Mouse (Mus musculus): ENCODE data around the gene Mgat3.

The Mgat3 gene

DNA sequence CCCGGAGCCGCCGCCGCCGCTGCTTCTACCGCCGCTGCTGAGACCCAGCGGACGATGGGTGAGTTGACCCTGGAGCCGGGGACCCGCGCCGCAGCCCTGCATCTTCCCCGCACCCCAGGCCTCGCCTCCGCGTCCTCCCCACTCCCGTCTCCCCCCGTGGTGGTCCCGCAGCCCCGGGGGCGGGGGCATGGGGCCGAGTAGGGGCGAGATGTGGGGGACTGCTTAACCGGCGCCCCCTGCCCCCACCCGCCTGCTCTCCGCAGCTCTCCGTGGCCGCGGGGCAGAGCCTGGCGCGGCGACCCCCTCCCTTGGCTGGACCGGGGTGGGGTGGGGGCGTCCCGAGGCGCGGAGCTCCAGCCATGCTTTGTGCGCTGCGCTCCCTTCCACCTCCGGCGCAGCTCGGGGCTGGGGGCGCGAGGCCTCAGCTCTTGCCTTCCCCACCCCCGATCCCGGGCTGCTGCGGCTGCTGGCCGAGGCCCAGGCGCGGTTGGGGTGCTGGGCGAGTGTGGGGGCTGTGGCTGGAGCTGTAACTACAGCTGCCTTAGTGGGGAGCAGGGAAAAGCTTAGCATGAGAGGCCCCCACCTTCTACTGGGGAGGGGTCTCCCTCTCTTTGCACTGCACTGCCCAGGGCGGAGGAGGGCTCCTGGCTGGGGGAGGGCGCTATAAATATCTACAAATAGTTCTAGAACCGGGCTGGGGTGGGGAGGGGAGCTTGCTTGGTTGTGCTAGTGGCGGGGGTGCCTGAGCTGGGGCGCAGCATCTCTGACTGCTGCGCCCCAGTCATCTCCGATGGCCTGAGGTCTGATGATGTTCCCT lies 468 bp downstream of the Mgat3 start:
- Histone ChIP-seq H3K4me1 (replicated peaks; ENCODE audit: low read depth, low read length) (peaks cover 63% of the 10 kb centered on the region), H3K36me3 (ENCODE audit: insufficient read depth, low read length) (no peaks in the 10 kb centered on the region), H3K27me3 (ENCODE audit: insufficient read depth, low read length) (peaks cover 28% of the 10 kb centered on the region), H3K4me3 (replicated peaks; ENCODE audit: low read length) (peak overlapping the region; percentile 86), H3K9me3 (ENCODE audit: low read length) (no peaks in the 10 kb centered on the region)
- TF ChIP-seq CTCF (conservative IDR thresholded peaks at IDR 0.05; ENCODE audit: low read length): no peak
- TF ChIP-seq POU5F1 (IDR thresholded peaks at IDR 0.05; ENCODE audit: borderline replicate concordance, low read length): no peak
- TF ChIP-seq NANOG (IDR thresholded peaks at IDR 0.05; ENCODE audit: borderline replicate concordance, low read length): no peak

DNA sequence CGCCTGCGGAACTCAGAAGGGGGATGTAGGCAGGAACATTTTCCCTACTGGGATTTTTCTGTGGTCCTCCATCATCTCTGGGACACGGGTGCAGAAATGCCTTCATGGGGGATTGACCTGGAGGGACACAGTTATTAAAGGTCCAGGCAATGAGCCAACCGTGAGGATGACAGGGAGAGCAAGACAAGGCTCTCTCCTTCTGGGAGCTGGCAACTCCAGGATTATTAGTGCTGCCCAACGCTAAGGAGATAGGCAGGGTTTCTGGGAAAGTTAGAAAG lies 1.0 kb downstream of the Mgat3 start:
- H3K4me3 ChIP-seq (replicated peaks; ENCODE audit: low read length): peak overlapping the region; percentile 86
- TF ChIP-seq POU5F1 (IDR thresholded peaks at IDR 0.05; ENCODE audit: borderline replicate concordance, low read length) (no peak), NANOG (IDR thresholded peaks at IDR 0.05; ENCODE audit: borderline replicate concordance, low read length) (no peak), CTCF (conservative IDR thresholded peaks at IDR 0.05; ENCODE audit: low read length) (no peak)
- peaks cover 28% of the 10 kb centered on the region for H3K27me3 ChIP-seq (ENCODE audit: insufficient read depth, low read length)
- peaks cover 57% of the 10 kb centered on the region for H3K4me1 ChIP-seq (replicated peaks; ENCODE audit: low read depth, low read length)
- no peaks in the 10 kb centered on the region for H3K9me3 ChIP-seq (ENCODE audit: low read length)
- H3K36me3 ChIP-seq (ENCODE audit: insufficient read depth, low read length): no peaks in the 10 kb centered on the region

DNA sequence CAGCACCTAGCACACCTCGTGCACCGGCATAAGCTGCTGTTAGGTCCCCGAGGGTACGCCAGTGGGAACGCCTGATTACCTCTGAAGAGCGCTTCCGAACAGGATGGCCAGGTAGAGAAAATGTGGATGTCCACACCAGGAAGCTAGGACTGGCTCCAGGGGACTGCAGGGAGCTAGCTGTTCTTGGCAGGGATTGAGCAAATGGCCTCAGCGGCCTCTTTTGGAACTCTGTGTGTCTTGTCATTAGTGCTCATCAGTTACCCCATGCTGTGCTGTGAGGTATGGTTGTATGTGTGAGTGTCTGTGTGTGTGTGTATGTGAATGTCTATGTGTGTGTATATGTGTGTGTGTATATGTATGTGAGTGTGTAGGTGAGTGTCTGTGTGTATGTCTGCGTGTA lies 1.8 kb downstream of the Mgat3 start:
- H3K9me3 ChIP-seq (ENCODE audit: low read length): no peaks in the 10 kb centered on the region
- peaks cover 28% of the 10 kb centered on the region for H3K27me3 ChIP-seq (ENCODE audit: insufficient read depth, low read length)
- TF ChIP-seq CTCF (conservative IDR thresholded peaks at IDR 0.05; ENCODE audit: low read length): no peak
- no peak for TF ChIP-seq NANOG (IDR thresholded peaks at IDR 0.05; ENCODE audit: borderline replicate concordance, low read length)
- no peak for TF ChIP-seq POU5F1 (IDR thresholded peaks at IDR 0.05; ENCODE audit: borderline replicate concordance, low read length)
- peaks cover 55% of the 10 kb centered on the region for H3K4me1 ChIP-seq (replicated peaks; ENCODE audit: low read depth, low read length)
- H3K4me3 ChIP-seq (replicated peaks; ENCODE audit: low read length): 0 out of 2 replicates have a peak overlapping the region, but pooled peaks have one; percentile 86
- H3K36me3 ChIP-seq (ENCODE audit: insufficient read depth, low read length): no peaks in the 10 kb centered on the region

DNA sequence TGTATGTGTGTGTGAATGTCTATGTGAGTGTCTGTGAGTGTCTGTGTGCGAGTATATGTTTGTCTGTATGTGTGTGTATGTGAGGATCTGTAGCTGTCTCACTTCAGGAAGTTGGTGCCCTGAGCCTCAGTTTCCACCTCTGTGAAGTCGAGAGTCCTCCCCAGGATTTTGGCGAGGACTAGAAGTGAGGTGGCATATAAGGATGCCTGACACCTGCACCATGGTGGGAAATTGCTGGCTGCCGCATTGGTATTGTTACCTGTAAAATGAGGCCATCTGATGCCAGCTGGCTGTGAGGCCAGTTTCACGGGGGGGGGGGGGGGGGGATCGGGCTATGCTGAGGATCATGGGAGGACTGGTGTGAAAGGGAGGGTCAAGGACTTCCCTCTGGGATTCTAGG lies 2.2 kb downstream of the Mgat3 start:
- TF ChIP-seq NANOG (IDR thresholded peaks at IDR 0.05; ENCODE audit: borderline replicate concordance, low read length) (no peak), CTCF (conservative IDR thresholded peaks at IDR 0.05; ENCODE audit: low read length) (no peak), POU5F1 (IDR thresholded peaks at IDR 0.05; ENCODE audit: borderline replicate concordance, low read length) (no peak)
- H3K36me3 ChIP-seq (ENCODE audit: insufficient read depth, low read length): no peaks in the 10 kb centered on the region
- no peak overlapping the region for H3K4me3 ChIP-seq (replicated peaks; ENCODE audit: low read length)
- H3K27me3 ChIP-seq (ENCODE audit: insufficient read depth, low read length): peaks cover 28% of the 10 kb centered on the region
- no peaks in the 10 kb centered on the region for H3K9me3 ChIP-seq (ENCODE audit: low read length)
- H3K4me1 ChIP-seq (replicated peaks; ENCODE audit: low read depth, low read length): peaks cover 55% of the 10 kb centered on the region

DNA sequence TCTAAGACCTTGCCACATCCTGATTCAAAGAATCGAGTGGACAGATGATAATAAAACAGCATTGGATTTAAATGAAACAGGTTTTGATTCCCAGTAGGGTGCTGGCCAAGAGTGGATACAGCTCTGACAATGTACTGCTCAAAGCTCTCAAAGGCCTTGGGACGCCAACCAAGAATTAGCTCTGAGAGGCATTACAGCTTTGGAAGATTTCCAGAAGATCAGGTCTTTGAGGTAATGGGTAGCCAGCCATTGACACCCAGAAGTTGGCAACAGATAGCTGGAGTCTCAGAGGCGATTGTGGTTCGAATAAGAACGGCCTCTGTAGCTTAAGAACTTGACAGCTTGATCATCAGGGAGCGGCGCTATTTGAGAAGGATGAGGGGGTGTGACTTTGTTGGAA lies 8.0 kb downstream of the Mgat3 start:
- Histone ChIP-seq H3K4me1 (replicated peaks; ENCODE audit: low read depth, low read length) (peaks cover 17% of the 10 kb centered on the region), H3K4me3 (replicated peaks; ENCODE audit: low read length) (no peak overlapping the region), H3K9me3 (ENCODE audit: low read length) (no peaks in the 10 kb centered on the region), H3K36me3 (ENCODE audit: insufficient read depth, low read length) (no peaks in the 10 kb centered on the region; the same call in 1 of the 2 replicates), H3K27me3 (ENCODE audit: insufficient read depth, low read length) (0 out of 2 replicates have a peak, but pooled peaks cover 3% of the 10 kb centered on the region)
- TF ChIP-seq CTCF (conservative IDR thresholded peaks at IDR 0.05; ENCODE audit: low read length): no peak

GRCm38 (mm10) chr15:80182072-80182700 lies 8.7 kb downstream of the Mgat3 start:
- TF ChIP-seq NANOG (IDR thresholded peaks at IDR 0.05; ENCODE audit: borderline replicate concordance, low read length) (no peak), CTCF (conservative IDR thresholded peaks at IDR 0.05; ENCODE audit: low read length) (no peak), POU5F1 (IDR thresholded peaks at IDR 0.05; ENCODE audit: borderline replicate concordance, low read length) (no peak)
- no peaks in the 10 kb centered on the region for H3K9me3 ChIP-seq (ENCODE audit: low read length)
- H3K4me3 ChIP-seq (replicated peaks; ENCODE audit: low read length): no peak overlapping the region
- H3K36me3 ChIP-seq (ENCODE audit: insufficient read depth, low read length): no peaks in the 10 kb centered on the region; the same call in 1 of the 2 replicates
- H3K4me1 ChIP-seq (replicated peaks; ENCODE audit: low read depth, low read length): peaks cover 14% of the 10 kb centered on the region
- no peaks in the 10 kb centered on the region for H3K27me3 ChIP-seq (ENCODE audit: insufficient read depth, low read length)

DNA sequence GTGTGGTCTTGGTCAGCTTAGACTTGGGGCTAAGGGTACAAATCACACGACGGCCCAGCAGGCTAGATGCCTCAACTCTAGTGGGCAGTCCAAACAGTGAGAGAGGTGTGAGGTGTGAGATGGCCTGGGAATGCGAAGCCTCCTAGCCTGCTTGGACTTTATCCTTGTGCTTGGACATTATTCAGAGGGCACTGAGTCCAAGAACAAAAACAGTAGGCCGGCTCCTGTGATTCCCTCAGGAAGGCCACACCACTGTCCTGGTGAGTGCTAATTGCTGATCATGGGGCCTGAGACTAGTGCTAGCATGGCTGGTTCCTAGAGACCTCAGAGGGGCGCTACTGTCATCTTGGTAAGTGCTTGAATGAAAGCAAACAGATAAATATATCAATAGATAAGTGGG lies 15.4 kb downstream of the Mgat3 start:
- TF ChIP-seq CTCF (conservative IDR thresholded peaks at IDR 0.05; ENCODE audit: low read length) (no peak), POU5F1 (IDR thresholded peaks at IDR 0.05; ENCODE audit: borderline replicate concordance, low read length) (no peak), NANOG (IDR thresholded peaks at IDR 0.05; ENCODE audit: borderline replicate concordance, low read length) (no peak)
- peaks cover 45% of the 10 kb centered on the region for H3K4me1 ChIP-seq (replicated peaks; ENCODE audit: low read depth, low read length)
- H3K36me3 ChIP-seq (ENCODE audit: insufficient read depth, low read length): no peaks in the 10 kb centered on the region
- no peaks in the 10 kb centered on the region for H3K27me3 ChIP-seq (ENCODE audit: insufficient read depth, low read length)
- no peak overlapping the region for H3K4me3 ChIP-seq (replicated peaks; ENCODE audit: low read length)
- no peaks in the 10 kb centered on the region for H3K9me3 ChIP-seq (ENCODE audit: low read length)

GRCm38 (mm10) chr15:80190075-80190474 lies 16.6 kb downstream of the Mgat3 start:
- H3K9me3 ChIP-seq (ENCODE audit: low read length): no peaks in the 10 kb centered on the region
- no peaks in the 10 kb centered on the region for H3K36me3 ChIP-seq (ENCODE audit: insufficient read depth, low read length)
- peaks cover 49% of the 10 kb centered on the region for H3K4me1 ChIP-seq (replicated peaks; ENCODE audit: low read depth, low read length)
- H3K4me3 ChIP-seq (replicated peaks; ENCODE audit: low read length): no peak overlapping the region
- TF ChIP-seq CTCF (conservative IDR thresholded peaks at IDR 0.05; ENCODE audit: low read length): no peak
- no peak for TF ChIP-seq NANOG (IDR thresholded peaks at IDR 0.05; ENCODE audit: borderline replicate concordance, low read length)
- TF ChIP-seq POU5F1 (IDR thresholded peaks at IDR 0.05; ENCODE audit: borderline replicate concordance, low read length): no peak
- no peaks in the 10 kb centered on the region for H3K27me3 ChIP-seq (ENCODE audit: insufficient read depth, low read length)
